ENCODE assay signal across 10 mouse cellular contexts in genomic region chr11:88559365-88559970, GRCm38 (mm10).
DNase-seq lines count a peak whose midpoint lies in the region; ATAC-seq and TF ChIP-seq lines count a peak whose summit lies in the region.
"Had no signal": no experiment of that assay in that cellular context is flagged by ENCODE, and none has a peak within 500 bp of the region (broad histone marks: within the 10 kb centered on the region; RNA-seq: fewer than 3 reads in every experiment).

No protein-coding gene starts in this region.

- H3K79me3 ChIP-seq in C2C12 (ENCODE audit: low read depth): peaks cover 9% of the 10 kb centered on the region

- no peaks in the 10 kb centered on the region for H3K27me3 ChIP-seq in heart, embryonic 11.5 days (ENCODE audit: control insufficient read depth, insufficient read depth, low read length)
- H3K27me3 ChIP-seq in C2C12 (ENCODE audit: control insufficient read depth, insufficient read depth, insufficient read length): no peaks in the 10 kb centered on the region
- no peaks in the 10 kb centered on the region for H3K27me3 ChIP-seq in megakaryocyte, embryonic 14.5 days (replicated peaks)
- H3K27me3 ChIP-seq: hindbrain, embryonic 15.5 days had no signal

- no peak overlapping the region for H3K4me3 ChIP-seq in heart, embryonic 11.5 days (ENCODE audit: low read depth, low read length)
- H3K4me3 ChIP-seq in C2C12 (ENCODE audit: insufficient read depth, poor library complexity, severe bottlenecking): no peak overlapping the region
- peak overlapping the region; percentile 53 for H3K4me3 ChIP-seq in megakaryocyte, embryonic 14.5 days (replicated peaks)
- H3K4me3 ChIP-seq: hindbrain, embryonic 15.5 days had no signal

- no peak overlapping the region for H3K4me2 ChIP-seq in heart, embryonic 11.5 days
- H3K4me2 ChIP-seq: hindbrain, embryonic 15.5 days had no signal

- no peak overlapping the region for H3K9ac ChIP-seq in heart, embryonic 11.5 days (ENCODE audit: low read depth, low read length)
- H3K9ac ChIP-seq: hindbrain, embryonic 15.5 days had no signal

- no peak overlapping the region for H3ac ChIP-seq in C2C12 (ENCODE audit: control insufficient read depth, insufficient read length, low read depth)

- peaks cover 87% of the 10 kb centered on the region for H3K4me1 ChIP-seq in heart, embryonic 11.5 days (ENCODE audit: control insufficient read depth, insufficient read depth, low read length)
- H3K4me1 ChIP-seq in megakaryocyte, embryonic 14.5 days: peaks cover 83% of the 10 kb centered on the region

- H3K9me3 ChIP-seq in heart, embryonic 11.5 days (replicated peaks; ENCODE audit: control insufficient read depth, low read length): no peaks in the 10 kb centered on the region
- no peaks in the 10 kb centered on the region for H3K9me3 ChIP-seq in megakaryocyte, embryonic 14.5 days
- H3K9me3 ChIP-seq: hindbrain, embryonic 15.5 days had no signal

- H3K36me3 ChIP-seq in heart, embryonic 11.5 days (ENCODE audit: control insufficient read depth, insufficient read depth, low read length): no peaks in the 10 kb centered on the region
- peaks cover 3% of the 10 kb centered on the region for H3K36me3 ChIP-seq in C2C12 (ENCODE audit: control insufficient read depth, insufficient read depth)
- peaks cover 51% of the 10 kb centered on the region for H3K36me3 ChIP-seq in megakaryocyte, embryonic 14.5 days (replicated peaks; ENCODE audit: low read length)
- H3K36me3 ChIP-seq: hindbrain, embryonic 15.5 days had no signal

- H3K79me2 ChIP-seq in C2C12 (ENCODE audit: control insufficient read depth, insufficient read depth): peaks cover 18% of the 10 kb centered on the region

- 40% methylated on average over 10 of the region's 10 CpGs for WGBS in heart, embryonic 11.5 days (ENCODE audit: insufficient replicate concordance)

- ATAC-seq in heart, embryonic 11.5 days (replicated peaks; ENCODE audit: insufficient number of reproducible peaks, low FRiP score, low TSS enrichment): no peak
- no peak for ATAC-seq in activated CD4-positive, CD25-positive, alpha-beta regulatory T cell, adult 4 months

- H3K27ac ChIP-seq in heart, embryonic 11.5 days (ENCODE audit: low read depth, low read length): peak overlapping the region; percentile 96

- TF ChIP-seq CTCF in C2C12 (IDR thresholded peaks at IDR 0.05; ENCODE audit: control insufficient read depth, insufficient read depth, insufficient read length): no peak

- DNase-seq in heart, adult 8-10 months (ENCODE audit: low spot score): no peak
- peak; percentile 42 for DNase-seq in layer of hippocampus, adult 9-11 months
- DNase-seq in layer of hippocampus, postnatal 25 days (ENCODE audit: extremely low spot score in 1 of 2, low spot score in 1 of 2): no peak
- no peak for DNase-seq in retina, postnatal 1 day
- DNase-seq: cerebellum, adult 2 months had no signal

TF ChIP-seq in C2C12, 6 proteins besides CTCF, POLR2A, EP300 and RAD21:
- no peak for TF ChIP-seq FOSL1 (IDR thresholded peaks at IDR 0.05; ENCODE audit: insufficient read depth, low read length, poor library complexity, severe bottlenecking)
- TF ChIP-seq MYOG (IDR thresholded peaks at IDR 0.05; ENCODE audit: control insufficient read depth, extremely low read depth, insufficient read length): no peak
- TF ChIP-seq MYOD1 (IDR thresholded peaks at IDR 0.05; ENCODE audit: control insufficient read depth, insufficient read length, low read depth): peak; percentile 82
- no peak for TF ChIP-seq CEBPB (IDR thresholded peaks at IDR 0.05; ENCODE audit: low read depth)
